Mouse (Mus musculus): ENCODE data around the gene Kntc1. TPM values are rescaled to one million over a fixed set of nuclear protein-coding genes. Genes with fewer than 3 reads are reported as not detected.

The Kntc1 gene
- 2.4 TPM for polyA plus RNA-seq (2014; fragmentation: Illumina TruSeq; extraction: RNeasy Lipid Tissue Mini Kit (QIAGEN cat#74804); ENCODE audit: low read depth, low replicate concordance)

GRCm38 (mm10) chr5:123749065-123750064, at the start of gene Kntc1, which contains the start of gene Rsrc2:
Kntc1 (plus strand) TSS chr5:123749716.
Rsrc2 (minus strand) TSS chr5:123749414.

GRCm38 (mm10) chr5:123720328-123721311, 28.9 kb upstream of the Kntc1 start, which contains the start of gene Zcchc8:
Zcchc8 (minus strand) TSS chr5:123721100.

GRCm38 (mm10) chr5:123865365-123865764, 115.8 kb downstream of the Kntc1 start, which contains the start of gene Hcar2:
Hcar2 (minus strand) TSS chr5:123865499.

Other genes with a start within 250 kb of the Kntc1 start
- not detected for gene B3gnt4, start 239.3 kb upstream of the Kntc1 start, polyA plus RNA-seq (2014; fragmentation: Illumina TruSeq; extraction: RNeasy Lipid Tissue Mini Kit (QIAGEN cat#74804); ENCODE audit: low read depth, low replicate concordance)
- 178 TPM for gene Diablo, start 225.5 kb upstream of the Kntc1 start, polyA plus RNA-seq (2014; fragmentation: Illumina TruSeq; extraction: RNeasy Lipid Tissue Mini Kit (QIAGEN cat#74804); ENCODE audit: low read depth, low replicate concordance)
- gene Gm49027, start 224.2 kb upstream of the Kntc1 start, polyA plus RNA-seq (2014; fragmentation: Illumina TruSeq; extraction: RNeasy Lipid Tissue Mini Kit (QIAGEN cat#74804); ENCODE audit: low read depth, low replicate concordance) = not detected
- 26.0 TPM for gene Vps33a, start 176.7 kb upstream of the Kntc1 start, polyA plus RNA-seq (2014; fragmentation: Illumina TruSeq; extraction: RNeasy Lipid Tissue Mini Kit (QIAGEN cat#74804); ENCODE audit: low read depth, low replicate concordance)
- 86.7 TPM for gene Clip1, start 65.1 kb upstream of the Kntc1 start, polyA plus RNA-seq (2014; fragmentation: Illumina TruSeq; extraction: RNeasy Lipid Tissue Mini Kit (QIAGEN cat#74804); ENCODE audit: low read depth, low replicate concordance)
- gene Zcchc8, start 28.6 kb upstream of the Kntc1 start, polyA plus RNA-seq (2014; fragmentation: Illumina TruSeq; extraction: RNeasy Lipid Tissue Mini Kit (QIAGEN cat#74804); ENCODE audit: low read depth, low replicate concordance) = 91.6 TPM
- 297 TPM for gene Rsrc2, start 302 bp upstream of the Kntc1 start, polyA plus RNA-seq (2014; fragmentation: Illumina TruSeq; extraction: RNeasy Lipid Tissue Mini Kit (QIAGEN cat#74804); ENCODE audit: low read depth, low replicate concordance)
- gene Hcar2, start 115.8 kb downstream of the Kntc1 start, polyA plus RNA-seq (2014; fragmentation: Illumina TruSeq; extraction: RNeasy Lipid Tissue Mini Kit (QIAGEN cat#74804); ENCODE audit: low read depth, low replicate concordance) = 1.6 TPM
- gene Hcar1, start 130.3 kb downstream of the Kntc1 start, polyA plus RNA-seq (2014; fragmentation: Illumina TruSeq; extraction: RNeasy Lipid Tissue Mini Kit (QIAGEN cat#74804); ENCODE audit: low read depth, low replicate concordance) = 3.0 TPM
- 329 TPM for gene Denr, start 157.5 kb downstream of the Kntc1 start, polyA plus RNA-seq (2014; fragmentation: Illumina TruSeq; extraction: RNeasy Lipid Tissue Mini Kit (QIAGEN cat#74804); ENCODE audit: low read depth, low replicate concordance)
- not detected for gene Gm43518, start 177.7 kb downstream of the Kntc1 start, polyA plus RNA-seq (2014; fragmentation: Illumina TruSeq; extraction: RNeasy Lipid Tissue Mini Kit (QIAGEN cat#74804); ENCODE audit: low read depth, low replicate concordance)
- gene Ccdc62, start 181.0 kb downstream of the Kntc1 start, polyA plus RNA-seq (2014; fragmentation: Illumina TruSeq; extraction: RNeasy Lipid Tissue Mini Kit (QIAGEN cat#74804); ENCODE audit: low read depth, low replicate concordance) = 4.1 TPM
- gene Hip1r, start 223.9 kb downstream of the Kntc1 start, polyA plus RNA-seq (2014; fragmentation: Illumina TruSeq; extraction: RNeasy Lipid Tissue Mini Kit (QIAGEN cat#74804); ENCODE audit: low read depth, low replicate concordance) = 0.29 TPM

All from adrenal gland, adult 10 weeks (tissue).